Mouse (Mus musculus) B cell, adult 67 days (primary cell): Measurements from ENCODE around the gene Rbks. TPM values are rescaled to one million over a fixed set of nuclear protein-coding genes. Genes with fewer than 3 reads are reported as not detected.

ENCODE experiments used
- total RNA-seq, 2 experiments: library from RNA; stranded (reverse); gene quantifications; 4 replicates each; pipeline ENCODE4 v1.2.4; 2023

Rbks gene
- 10 to 100 TPM in 1 of 2 experiments, 1 to 10 TPM in 1; 9.2 to 14.8 TPM for total RNA-seq

GRCm38 (mm10) chr5:31696971-31697643 is at the start of gene Rbks:
Gene Rbks, minus strand, starts transcription at chr5:31697627.

DNA sequence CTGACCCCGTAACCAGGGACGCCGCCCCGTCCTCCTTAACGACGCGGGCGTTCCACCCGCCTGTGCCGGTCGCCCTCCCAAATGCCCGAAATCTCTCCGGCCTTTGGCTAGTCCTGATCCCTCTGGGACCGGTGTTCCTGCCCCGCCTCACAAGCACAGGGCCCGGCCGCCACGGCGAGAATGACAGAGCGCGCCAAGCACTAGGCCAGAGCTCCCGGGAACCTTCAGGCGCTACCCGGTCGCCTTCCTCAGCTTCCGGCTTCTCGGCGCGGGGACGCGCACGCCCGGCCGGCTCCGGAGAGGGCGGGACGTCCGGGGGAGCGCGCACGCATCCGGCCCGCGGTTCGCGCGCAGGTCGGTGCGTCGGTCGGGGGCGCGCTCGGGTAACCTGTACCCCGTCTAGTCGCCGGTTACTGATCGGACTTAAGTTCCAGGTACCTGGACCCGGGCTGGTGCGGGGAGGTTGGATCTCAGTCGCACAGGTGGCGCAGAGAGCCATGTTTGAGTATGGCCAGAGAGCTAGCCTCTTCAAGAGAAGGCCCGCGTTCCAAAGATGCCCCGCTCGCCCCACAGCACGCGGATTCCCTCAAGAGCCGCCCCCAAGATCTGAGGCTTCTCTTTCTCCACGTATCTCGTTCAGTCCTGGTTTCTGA is 343 bp upstream of the Rbks start, which contains the start of gene Babam2:
Gene Babam2, plus strand, starts transcription at position 41 of the 653 bp plus-strand sequence.

DNA sequence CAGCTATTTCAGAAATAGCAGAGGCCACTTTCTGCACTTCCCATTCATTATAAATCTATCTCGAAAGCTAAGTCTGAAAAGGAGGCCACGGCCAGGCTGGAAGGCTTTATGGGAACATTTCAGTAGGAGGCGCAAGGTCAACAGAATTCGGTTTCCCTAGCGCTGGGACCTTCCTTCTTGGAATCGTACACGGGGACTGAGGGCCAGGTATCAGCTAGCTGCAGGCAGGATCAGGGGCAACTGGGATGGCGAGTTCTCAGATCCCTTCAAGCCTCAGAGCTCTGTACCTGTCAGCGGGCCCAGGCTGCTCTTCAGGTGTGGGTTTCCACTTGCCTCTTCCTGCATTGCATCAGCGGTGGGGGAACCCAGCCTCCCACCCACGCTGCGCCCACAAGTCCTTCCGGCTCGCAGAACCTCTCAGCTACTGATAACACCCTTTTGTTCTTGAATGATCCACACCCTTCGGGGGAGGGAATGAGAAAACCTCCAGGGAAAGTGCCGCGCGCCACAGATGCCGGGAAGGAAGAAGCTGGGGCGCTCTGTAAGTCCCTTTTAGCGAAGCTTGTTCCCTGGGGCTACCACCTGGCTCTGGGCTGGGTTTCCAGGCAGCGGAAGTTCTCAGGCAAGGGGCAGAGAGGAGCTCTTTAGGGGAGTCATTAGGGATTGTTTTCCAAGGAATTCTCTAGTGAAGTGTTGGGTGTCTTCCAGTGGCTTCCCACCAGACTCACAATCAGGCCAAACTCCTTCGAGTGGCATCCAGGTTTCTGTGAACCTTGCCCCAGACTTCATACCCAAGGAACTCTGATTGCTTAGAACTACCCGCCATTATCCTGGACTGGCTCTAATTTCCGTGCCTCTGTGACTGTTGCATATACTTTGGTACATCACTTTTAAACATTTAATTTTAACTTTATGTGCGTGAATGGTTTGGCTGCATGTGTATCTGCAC is 100.7 kb downstream of the Rbks start, which contains the start of gene Mrpl33:
Gene Mrpl33, plus strand, starts transcription at position 455 of the 949 bp plus-strand sequence.

Other genes starting within 250 kb of the Rbks start
- gene Zfp512, start 245.2 kb downstream of the Rbks start, total RNA-seq, result 10 to 100 TPM; 38.8 to 46.6 TPM
- 1 to 10 TPM; 2.7 to 4.2 TPM for gene 4930548H24Rik, start 211.9 kb downstream of the Rbks start, total RNA-seq
- gene Gpn1, start 202.9 kb downstream of the Rbks start, total RNA-seq, result 10 to 100 TPM; 51.2 to 55.0 TPM
- gene Slc4a1ap, start 170.6 kb downstream of the Rbks start, total RNA-seq, result 10 to 100 TPM; 71.2 to 87.6 TPM
- gene Supt7l, start 169.8 kb downstream of the Rbks start, total RNA-seq, result 10 to 100 TPM; 24.0 to 26.1 TPM
- 10 to 100 TPM; 74.9 to 90.5 TPM for gene Mrpl33, start 100.7 kb downstream of the Rbks start, total RNA-seq
- gene Babam2, start 57 bp upstream of the Rbks start, total RNA-seq, result 10 to 100 TPM; 49.9 to 63.7 TPM